Mouse (Mus musculus): ENCODE measurements around the gene Psmb3.
A peak's percentile ranks its signal among the peaks of the same experiment; 100 is the strongest.
"Not testable (repeated sequence)": the region's sequence is repeated elsewhere in the genome, so short reads cannot be mapped to it uniquely, and the experiment has no call there.

The Psmb3 gene

DNA sequence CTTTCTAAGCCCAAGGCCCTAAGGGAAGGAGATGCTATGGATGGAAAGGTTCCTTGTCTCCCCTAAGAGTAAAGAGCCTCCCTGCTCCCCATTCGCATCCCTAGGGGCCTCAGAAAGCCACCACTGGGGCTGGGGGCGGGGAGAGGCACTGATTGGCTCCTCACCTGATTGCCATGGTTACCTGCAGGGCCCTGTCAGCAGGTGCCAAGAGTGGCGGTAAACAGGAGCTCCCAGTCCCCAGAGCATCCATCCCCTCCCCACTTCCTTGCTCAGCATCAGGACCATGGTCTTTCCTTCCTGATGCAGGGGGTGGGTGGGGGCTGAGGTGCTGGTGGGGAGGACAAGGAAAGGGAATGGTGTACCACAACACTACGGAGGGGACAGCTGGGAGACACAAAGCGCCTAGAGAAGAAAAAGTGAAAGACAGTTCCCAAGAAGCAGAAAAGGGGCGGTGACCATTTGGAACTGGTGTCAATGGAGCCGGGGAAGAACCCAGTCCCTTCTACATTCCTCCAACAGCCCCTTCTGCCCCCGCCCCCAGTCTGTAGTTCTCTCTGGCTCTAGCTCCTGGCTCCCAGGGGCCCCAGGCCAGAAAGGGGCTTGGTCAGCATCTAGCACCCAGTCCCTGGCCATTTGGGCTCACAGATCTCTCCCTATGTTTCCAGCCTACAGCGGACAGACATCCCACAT is 7.3 kb upstream of the Psmb3 start:
- no peak for DNase-seq (ENCODE audit: low read depth)

DNA sequence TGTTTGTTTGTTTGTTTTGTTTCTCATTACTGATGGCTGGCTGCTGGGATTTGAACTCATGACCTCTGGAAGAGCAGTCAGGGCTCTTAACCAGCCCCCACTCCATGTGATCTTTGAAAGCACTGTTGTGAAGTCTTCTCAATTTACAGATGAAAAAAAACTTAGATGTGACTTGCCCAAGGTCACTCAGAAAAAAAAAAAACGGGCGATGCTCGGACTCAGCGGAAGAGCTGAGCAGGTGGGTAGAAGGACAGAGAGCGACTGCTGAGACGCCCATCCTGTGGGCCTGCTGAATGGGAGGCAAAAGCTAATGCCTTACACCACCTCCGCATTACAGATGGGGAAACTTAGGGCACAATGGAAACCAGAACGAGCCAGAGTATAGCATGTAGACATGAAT is 6.5 kb upstream of the Psmb3 start:
- no peak for DNase-seq (ENCODE audit: low read depth)

DNA sequence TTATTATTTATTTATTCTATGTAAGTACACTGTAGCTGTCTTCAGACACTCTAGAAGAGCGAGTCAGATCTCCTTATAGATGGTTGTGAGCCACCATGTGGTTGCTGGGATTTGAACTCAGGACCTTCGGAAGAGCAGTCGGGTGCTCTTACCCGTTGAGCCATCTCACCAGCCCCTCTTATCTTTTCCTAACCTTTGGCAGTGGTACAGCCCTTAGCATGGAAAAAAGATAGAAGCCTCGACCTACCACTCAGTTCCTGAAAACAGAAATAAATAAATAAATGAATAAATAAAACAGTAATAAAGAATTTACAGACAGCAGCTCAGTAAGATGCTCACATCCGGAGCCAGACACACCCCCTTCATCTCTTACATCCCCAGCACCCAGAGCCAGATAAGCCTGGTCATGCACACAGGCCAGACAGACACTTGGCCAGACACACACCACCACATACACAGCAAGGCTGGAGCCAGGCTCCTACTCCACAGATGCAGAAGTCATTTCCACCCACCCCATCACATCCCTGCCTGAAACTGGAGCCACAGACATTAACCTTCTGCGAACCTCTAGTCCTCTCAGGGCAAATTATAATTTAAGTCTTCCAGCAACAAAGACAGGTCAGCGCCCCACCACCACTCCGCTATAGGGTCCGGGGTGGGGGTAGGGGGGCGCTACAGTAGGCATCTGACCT is 5.9 kb upstream of the Psmb3 start:
- no peak for DNase-seq (ENCODE audit: low read depth)

DNA sequence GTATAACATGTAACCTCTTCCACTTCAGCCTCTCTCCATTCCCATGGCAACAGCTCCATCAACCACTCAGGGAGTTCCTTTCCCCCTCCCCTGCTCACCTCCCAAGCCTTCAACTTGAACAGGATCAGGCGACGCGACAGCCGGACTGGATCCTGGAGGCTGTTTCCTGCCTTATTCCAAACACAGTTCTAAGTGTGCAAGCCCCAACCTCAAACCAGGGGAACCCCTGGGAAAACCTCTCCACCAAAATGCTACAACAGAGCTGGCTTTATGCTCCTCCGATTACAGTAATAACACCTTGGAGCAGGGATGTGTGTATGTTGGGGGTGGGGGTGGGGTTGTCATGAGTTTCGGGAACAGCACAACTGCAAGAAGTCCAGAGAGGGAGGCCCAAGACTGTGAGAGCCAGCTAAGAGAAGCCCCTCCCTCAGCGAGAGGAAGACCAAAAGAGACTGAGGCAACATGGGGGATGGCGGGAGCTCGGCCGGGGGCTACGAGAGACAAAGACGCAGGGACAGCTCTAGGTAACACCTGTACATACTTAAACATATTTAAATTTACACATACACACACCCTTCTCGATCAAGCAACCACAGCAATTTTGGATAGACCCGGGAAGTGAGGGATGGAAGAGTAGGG is 5.2 kb upstream of the Psmb3 start:
- DNase-seq (ENCODE audit: low read depth) = no peak

DNA sequence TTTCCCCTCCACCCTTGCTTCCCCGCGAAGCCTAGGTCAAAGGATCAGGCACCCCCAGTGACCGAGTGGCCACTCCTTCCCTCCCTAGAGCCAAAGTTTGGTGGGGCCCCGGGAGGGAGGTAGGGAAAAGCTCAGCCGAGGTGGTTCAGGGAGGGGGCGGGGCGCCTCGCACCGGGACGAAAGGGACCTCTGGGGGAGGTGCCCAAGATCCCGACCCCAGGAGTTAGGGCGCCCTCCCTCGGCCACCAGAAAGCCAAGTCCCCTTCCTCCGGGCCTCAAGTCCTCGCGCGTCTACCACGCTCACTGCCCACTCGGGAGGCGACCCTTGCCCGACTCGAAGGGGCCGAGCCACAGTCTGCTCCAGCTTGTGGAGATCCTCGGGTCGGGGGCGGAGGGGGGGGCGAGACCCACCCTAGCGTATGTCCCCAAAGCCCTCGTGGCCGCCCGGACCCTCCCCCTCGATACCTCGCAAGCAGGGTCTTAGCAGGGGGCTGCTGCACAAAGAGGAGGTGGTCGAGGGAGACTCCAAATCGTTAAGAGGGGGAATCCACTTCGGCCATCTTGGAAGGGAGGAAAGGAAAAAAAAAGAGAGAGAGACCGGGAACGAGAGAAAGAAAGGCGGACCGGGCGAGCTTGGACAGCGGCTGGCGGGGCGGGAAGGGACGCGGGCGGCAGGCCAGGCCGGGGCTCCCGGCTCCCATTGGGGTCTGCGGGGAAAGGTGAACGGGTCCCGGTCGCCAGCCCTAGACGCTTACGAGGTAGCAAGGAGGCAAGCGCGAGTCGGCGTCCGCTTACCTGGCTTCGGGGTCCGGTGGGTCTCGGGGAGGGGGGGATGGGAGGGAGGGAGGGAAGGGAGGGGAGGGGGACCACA is 4.2 kb upstream of the Psmb3 start:
- no peak for DNase-seq (ENCODE audit: low read depth)

DNA sequence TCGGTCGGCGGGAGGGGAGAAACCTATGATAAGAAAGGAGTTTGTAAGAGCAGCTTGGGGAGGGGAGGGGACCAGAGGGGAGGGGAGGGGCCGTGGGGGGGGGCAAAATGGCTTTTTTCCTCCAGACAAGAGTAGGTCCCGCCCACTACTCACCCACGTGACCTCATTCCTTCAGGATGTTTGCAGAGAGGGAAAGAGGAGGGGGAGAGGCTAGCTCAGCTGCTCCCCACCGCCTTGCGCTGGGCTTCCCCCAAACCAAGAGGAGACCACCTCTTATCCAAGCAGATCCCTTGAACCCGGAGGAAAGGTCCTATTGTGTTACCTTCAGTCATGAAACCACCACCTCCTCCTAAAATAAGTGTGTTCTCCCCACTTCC is 3.6 kb upstream of the Psmb3 start:
- DNase-seq (ENCODE audit: low read depth) = no peak

DNA sequence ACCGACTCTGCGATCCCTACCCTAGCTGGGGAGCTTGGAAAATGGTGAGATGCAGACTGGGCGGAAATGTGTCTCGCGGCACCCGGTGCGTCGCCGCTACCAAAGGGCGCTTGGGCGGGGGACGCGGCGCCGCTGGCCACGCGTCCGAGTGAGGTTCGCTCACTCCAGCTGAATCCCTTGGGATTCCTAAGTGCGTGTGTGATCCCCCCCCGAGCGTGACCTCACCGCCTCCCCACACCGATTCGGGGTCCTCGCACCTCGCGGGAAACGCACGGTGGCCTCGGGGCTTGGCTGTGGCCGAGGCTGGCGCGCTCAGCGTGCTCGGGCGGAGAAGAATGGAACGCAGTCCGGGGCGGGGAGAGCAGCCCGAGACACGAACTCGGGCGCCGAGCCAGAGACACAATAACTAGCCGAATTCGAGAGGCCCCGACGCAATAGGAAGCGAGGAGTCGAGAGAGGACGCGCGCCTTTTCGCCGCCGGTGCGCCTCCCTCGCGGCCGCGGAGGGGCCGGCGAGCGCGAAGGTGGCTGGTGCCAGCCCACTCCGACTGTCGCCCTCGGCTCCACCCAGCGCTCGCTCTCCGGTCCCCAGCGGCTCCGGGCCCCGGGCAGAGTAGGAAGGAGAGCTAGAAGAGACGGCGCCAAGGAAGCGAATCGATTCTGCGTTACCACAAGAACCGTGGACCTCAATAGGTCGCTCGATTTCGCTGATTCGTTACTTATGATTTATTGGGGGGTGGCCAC is 3.0 kb upstream of the Psmb3 start, which contains the start of gene Pcgf2:
Gene Pcgf2, minus strand, starts transcription at position 495 of the 743 bp plus-strand sequence.
- no peak for DNase-seq (ENCODE audit: low read depth)

DNA sequence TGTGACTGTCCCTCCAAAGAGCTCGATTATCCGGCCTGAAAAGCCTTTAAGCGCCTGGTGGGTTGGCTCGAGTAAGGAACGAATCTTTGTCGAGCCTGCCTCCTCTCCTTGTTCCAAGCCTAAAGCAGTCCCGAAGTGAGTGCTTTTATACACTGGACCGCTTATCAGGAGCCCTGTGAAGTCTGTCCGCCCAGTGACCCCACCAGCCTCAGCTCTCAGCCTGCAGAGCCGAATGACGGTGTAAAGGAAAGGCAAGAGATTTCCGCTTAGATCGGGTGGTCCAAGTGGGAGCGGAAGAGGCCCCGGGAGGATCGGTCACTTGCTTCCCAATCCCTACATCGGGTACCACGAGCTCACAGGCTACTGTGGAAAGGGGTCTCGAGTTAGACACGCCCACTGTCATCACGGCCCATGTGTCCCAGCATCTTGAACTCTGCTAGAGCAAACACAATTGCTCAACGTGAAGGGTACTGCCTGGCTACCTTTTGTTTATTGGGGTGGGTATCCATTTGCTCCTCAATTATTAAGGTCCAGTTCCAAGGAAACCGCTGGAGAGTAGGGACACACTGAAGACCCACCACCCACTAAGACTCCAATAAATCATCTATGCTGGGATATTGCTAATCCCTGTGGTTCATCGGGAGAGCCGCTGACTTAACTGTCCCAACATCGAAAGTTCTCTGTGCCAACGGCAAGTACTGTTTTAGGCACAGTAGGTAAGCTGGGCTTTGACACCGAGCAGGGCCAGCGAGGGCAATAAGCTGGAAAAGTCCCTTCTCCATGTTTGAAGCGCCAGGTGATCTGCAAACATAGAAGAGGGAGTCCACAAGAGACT is 2.2 kb upstream of the Psmb3 start:
- DNase-seq (ENCODE audit: low read depth) = no peak

DNA sequence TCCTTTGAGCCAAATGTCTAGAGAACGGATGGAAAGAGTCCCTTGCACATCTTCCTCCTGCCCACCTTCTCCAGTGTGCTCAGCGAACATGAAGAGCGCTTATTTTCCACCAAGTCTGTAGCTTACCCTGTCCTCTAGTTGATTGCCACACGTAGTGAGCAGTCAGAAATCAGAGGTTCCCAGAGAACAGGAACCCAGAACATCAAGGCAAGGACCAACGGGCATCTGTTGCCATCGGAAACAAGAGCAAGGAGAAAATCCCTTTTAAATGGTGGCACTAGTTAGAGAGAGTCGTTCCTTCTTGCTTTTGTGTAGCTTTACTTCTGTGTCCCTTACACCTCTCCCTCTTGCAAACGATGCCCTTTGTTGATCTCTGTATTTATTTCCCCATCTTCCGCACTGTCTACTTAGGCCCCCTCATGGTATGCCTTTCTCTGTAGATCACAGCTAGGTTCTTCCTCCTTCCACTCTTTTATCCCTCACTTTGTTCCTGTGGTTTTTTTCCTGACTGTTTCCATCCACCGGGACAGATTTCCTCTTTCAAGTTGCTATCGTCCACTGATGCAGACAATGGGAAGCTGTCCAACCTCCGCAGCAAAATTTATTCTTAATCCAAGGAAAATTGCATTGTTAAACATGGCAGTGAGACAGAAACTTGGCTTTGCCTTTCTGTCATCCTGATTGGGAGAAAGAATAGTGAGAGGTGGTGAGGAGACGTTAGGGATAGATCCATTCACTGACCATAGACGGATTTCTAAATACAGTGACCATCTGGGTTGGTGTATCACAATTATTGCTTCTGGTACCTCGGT is 1.4 kb upstream of the Psmb3 start:
- DNase-seq (ENCODE audit: low read depth) = no peak

DNA sequence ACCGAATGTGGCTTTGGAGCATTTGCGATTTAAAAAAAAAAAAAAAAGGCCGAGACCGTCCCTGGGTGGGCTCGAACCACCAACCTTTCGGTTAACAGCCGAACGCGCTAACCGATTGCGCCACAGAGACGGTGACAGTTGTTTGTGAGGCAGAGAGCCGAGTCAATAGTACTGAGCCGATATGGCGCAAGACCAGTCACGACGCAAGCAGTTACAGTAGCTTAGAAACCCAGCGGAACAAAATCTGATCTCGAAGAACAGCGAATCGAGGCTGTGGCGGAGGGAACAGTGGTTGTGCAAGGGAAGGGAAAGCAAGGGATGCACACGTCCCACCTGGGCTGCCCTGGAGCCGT is 830 bp upstream of the Psmb3 start:
- DNase-seq (ENCODE audit: low read depth) = peak; percentile 82

DNA sequence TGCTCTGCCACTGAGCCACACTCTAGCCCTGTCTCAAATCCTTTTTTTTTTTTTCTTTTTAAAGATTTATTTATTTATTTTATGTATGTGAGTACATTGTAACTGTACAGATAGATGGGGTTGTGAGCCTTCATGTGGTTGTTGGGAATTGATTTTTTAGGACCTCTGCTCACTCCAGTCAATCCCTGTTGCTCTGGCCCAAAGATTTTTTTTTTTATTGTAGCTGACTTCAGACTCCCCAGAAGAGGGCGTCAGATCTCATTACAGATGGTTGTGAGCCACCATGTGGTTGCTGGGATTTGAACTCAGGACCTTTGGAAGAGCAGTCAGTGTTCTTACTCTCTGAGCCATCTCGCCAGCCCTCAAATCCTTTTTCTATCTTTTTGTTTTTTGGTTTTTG is 6.9 kb downstream of the Psmb3 start:
- DNase-seq (ENCODE audit: low read depth) = not testable (repeated sequence)

DNA sequence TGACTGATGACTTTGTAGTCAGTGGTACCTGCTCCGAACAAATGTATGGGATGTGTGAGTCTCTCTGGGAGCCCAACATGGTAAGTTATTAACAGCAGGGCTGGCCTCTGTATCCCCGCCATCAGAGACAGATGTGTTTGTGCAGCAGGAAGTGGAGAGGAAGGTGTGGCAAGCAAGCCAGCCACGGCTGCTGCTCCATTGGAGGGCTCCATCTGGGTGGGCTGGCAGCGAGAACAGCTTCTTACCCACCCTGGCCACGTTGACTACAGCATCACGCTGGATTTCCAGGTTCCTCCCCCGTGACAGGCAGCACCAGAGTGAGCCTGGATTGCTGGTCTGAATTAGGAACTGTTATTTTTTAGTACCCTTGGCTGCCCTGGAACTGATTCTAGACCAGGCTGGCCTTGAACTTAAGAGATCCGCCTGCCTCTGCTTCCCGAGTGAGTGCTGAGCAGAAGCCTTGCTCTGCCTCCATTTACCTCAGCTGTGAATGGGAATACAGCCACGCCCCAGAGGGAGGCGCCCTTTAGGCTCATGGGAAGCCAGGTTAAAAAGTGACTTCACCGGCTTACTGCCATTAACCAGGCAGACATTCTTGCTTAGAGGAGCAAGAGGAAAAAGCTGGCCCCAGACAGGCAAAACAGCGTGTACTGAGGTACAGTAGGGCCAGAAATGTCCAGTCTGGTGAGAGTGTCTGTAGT is 8.2 kb downstream of the Psmb3 start:
- no peak for DNase-seq (ENCODE audit: low read depth)

DNA sequence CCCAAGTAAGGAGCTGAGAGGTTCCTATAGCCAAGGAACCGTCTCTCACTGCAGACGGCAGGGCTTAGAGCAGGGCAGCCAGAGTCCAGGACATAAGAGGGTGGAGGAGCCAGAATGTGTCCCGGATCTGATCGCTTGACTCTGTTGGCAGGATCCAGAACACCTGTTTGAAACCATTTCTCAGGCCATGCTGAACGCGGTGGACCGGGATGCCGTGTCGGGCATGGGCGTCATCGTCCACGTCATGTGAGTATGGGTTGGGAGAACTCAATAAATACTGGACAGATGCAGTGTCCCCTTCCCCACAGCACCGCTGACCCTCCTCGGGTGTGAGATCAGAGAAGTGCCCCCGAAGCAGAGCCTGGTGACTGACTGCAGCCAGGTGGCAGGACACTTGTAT is 9.1 kb downstream of the Psmb3 start:
- DNase-seq (ENCODE audit: low read depth) = no peak

DNA sequence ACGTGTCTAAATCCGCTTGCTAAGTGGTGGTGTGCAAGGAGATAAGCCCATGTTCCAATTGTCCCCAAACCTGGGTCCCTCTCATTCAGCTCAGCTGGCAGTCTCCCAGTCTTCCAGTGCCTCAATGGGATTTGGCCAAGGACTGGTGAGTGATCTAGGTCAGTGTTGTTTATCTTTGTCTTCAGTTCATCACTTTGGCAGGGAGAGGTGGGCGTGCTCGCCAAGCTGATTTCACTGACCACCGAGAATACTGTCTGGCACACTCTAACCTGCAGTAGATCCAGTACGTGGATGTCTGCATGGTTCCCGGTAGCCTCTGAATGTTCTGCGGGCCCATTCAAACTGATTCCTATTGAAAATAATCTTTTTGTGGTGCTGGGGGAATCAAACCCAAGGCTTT is 10.7 kb downstream of the Psmb3 start:
- no peak for DNase-seq (ENCODE audit: low read depth)

DNA sequence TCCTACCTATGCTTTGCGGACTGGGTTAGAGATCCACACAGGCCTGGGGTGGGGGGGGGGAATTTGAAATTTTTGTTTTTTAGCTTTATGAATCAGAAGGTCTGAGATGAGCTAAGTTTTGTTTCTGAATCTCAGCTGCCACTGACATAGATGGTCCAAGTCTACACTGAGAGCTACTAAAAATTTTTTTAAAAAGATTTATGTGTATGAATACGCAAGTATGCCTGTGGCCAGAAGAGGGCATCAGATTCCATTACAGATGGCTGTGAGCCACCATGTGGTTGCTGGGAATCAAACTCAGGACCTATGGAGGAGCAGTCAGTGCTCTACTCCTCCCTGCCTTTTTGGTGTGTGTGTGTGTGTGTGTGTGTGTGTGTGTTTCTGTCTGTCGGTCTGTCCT is 11.2 kb downstream of the Psmb3 start:
- DNase-seq (ENCODE audit: low read depth) = no peak

DNA sequence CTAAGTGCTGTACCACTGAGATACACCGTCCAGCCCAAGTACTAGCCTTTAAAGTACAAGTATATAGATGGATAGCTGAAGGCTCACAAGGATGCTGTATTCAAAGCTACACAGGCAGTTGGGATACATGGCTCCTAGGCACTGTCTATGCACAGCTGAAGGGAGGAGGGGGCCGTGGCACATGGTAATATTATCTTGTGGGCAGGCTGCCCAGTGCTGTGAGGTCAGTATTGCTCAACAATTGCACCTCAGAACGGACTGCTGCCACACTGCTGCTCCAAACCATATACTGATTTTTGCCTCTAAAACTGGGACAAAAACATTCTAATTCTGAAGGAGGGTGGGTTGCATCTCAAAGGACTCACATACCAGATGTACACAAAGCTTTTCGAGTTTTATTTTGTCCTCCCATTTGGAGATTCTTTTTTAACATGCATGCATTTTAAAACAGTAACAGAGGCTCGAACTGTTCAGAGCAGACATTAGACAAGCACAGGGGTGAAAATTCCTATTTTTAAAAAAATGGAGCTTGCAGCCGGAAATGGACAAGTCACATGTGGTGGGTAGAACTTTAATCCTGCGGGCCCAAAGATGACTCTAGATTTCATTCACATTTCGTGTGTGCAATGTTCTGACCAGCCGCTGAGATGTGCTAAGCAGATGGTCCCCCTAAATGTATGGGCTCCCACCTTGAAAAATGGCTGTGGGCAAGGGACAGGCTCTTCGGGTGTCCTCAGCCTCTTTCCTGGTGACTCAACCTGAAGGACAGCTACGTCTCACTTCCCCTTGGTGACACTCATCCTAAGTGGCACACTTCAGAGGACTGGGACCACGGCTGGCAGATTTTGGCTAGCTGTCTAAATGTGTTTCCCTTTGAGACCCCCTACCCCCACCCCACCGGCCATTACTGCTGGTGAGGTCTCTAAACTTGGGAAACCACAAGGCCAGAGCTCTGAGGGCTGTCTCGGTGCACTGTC is 11.9 kb downstream of the Psmb3 start:
- no peak for DNase-seq (ENCODE audit: low read depth)

DNA sequence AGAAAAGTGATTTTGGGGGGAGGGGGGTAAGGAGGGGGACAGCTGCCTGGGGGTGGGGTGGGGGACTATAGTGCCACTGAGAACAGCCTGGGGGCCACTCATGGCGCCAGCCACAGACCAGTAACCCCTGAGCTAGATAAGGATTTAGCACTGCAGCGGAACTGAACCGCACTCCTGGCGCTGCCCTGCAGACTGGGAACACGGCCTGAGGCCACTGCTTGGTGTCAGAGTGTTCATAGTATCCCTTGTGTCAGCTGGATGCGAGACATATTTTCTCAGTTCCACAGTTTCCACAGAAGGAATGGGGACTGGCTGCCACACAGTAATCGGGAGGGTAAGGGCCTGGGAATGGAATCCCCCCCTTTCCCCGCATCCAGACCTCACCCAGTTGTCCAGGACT is 12.8 kb downstream of the Psmb3 start:
- no peak for DNase-seq (ENCODE audit: low read depth)
